ENCODE assay signal across 10 mouse cellular contexts in genomic region chr3:89388901-89389740, GRCm38 (mm10). TPM values are rescaled to one million over a fixed set of nuclear protein-coding genes. Genes with fewer than 3 reads are reported as not detected.
DNase-seq lines count a peak whose midpoint lies in the region; ATAC-seq and TF ChIP-seq lines count a peak whose summit lies in the region.
"Had no signal": no experiment of that assay in that cellular context is flagged by ENCODE, and none has a peak within 500 bp of the region (broad histone marks: within the 10 kb centered on the region; RNA-seq: fewer than 3 reads in every experiment).

No protein-coding gene starts in this region.

- H3K4me2 ChIP-seq in midbrain, embryonic 13.5 days (replicated peaks), result no peak overlapping the region
- H3K4me2 ChIP-seq in midbrain, embryonic 11.5 days, result no peak overlapping the region
- no peak overlapping the region for H3K4me2 ChIP-seq in forebrain, postnatal 0 days (ENCODE audit: low read depth)

- no peak overlapping the region for H3K4me3 ChIP-seq in midbrain, embryonic 13.5 days (replicated peaks)
- no peak overlapping the region for H3K4me3 ChIP-seq in midbrain, embryonic 11.5 days (ENCODE audit: low read depth, low read length)
- no peak overlapping the region for H3K4me3 ChIP-seq in forebrain, postnatal 0 days (ENCODE audit: low read depth, low read length)
- H3K4me3 ChIP-seq: erythroblast, embryonic 14.5 days had no signal

- H3K27me3 ChIP-seq in midbrain, embryonic 13.5 days, result peaks cover 16% of the 10 kb centered on the region
- H3K27me3 ChIP-seq in midbrain, embryonic 11.5 days (ENCODE audit: control insufficient read depth, insufficient read depth, low read length), result peaks cover 11% of the 10 kb centered on the region
- H3K27me3 ChIP-seq in forebrain, postnatal 0 days (ENCODE audit: insufficient read depth, low read length), result no peaks in the 10 kb centered on the region; the same call in 1 of the 2 replicates

- peaks cover 48% of the 10 kb centered on the region for H3K4me1 ChIP-seq in midbrain, embryonic 13.5 days (replicated peaks)
- H3K4me1 ChIP-seq in midbrain, embryonic 11.5 days (ENCODE audit: control insufficient read depth, insufficient read depth, low read length), result peaks cover 33% of the 10 kb centered on the region
- H3K4me1 ChIP-seq in forebrain, postnatal 0 days (ENCODE audit: insufficient read depth), result peaks cover 26% of the 10 kb centered on the region

- peak; percentile 6; the same call in 1 of the 2 replicates for ATAC-seq in midbrain, embryonic 13.5 days
- ATAC-seq in midbrain, embryonic 11.5 days (ENCODE audit: low FRiP score), result no peak
- ATAC-seq in forebrain, postnatal 0 days, result peak; percentile 63
- ATAC-seq in megakaryocyte, adult 5-6 weeks (ENCODE audit: poor library complexity, severe bottlenecking), result peak; percentile 19; the same call in 1 of the 2 replicates

- H3K9me3 ChIP-seq in midbrain, embryonic 13.5 days, result no peaks in the 10 kb centered on the region
- H3K9me3 ChIP-seq in midbrain, embryonic 11.5 days (ENCODE audit: control insufficient read depth, low read length), result no peaks in the 10 kb centered on the region
- no peaks in the 10 kb centered on the region for H3K9me3 ChIP-seq in forebrain, postnatal 0 days (ENCODE audit: low read length)

- H3K27ac ChIP-seq in midbrain, embryonic 13.5 days, result no peak overlapping the region
- no peak overlapping the region for H3K27ac ChIP-seq in midbrain, embryonic 11.5 days (ENCODE audit: low read depth, low read length)
- no peak overlapping the region for H3K27ac ChIP-seq in forebrain, postnatal 0 days (ENCODE audit: low read depth, low read length)
- H3K27ac ChIP-seq: liver, embryonic 14.5 days had no signal

- no peaks in the 10 kb centered on the region for H3K36me3 ChIP-seq in midbrain, embryonic 13.5 days
- H3K36me3 ChIP-seq in midbrain, embryonic 11.5 days (ENCODE audit: control insufficient read depth, insufficient read depth, low read length), result no peaks in the 10 kb centered on the region
- H3K36me3 ChIP-seq in forebrain, postnatal 0 days (ENCODE audit: insufficient read depth), result no peaks in the 10 kb centered on the region

- no peak for TF ChIP-seq CTCF in forebrain, postnatal 0 days (IDR thresholded peaks at IDR 0.05; ENCODE audit: low read depth)

- H3K9ac ChIP-seq in midbrain, embryonic 13.5 days (replicated peaks), result no peak overlapping the region
- no peak overlapping the region for H3K9ac ChIP-seq in midbrain, embryonic 11.5 days (ENCODE audit: low read length)
- no peak overlapping the region for H3K9ac ChIP-seq in forebrain, postnatal 0 days
- H3K9ac ChIP-seq: liver, embryonic 14.5 days had no signal

- 64% methylated on average over 5 of the region's 6 CpGs for WGBS in midbrain, embryonic 13.5 days
- 66% methylated on average over 6 of the region's 6 CpGs for WGBS in midbrain, embryonic 11.5 days
- WGBS in forebrain, postnatal 0 days, result 73% methylated on average over 5 of the region's 6 CpGs

- DNase-seq in embryo, embryonic 10 days (ENCODE audit: low spot score), result peak; percentile 73
- no peak for DNase-seq in embryo, embryonic 9.5 days (ENCODE audit: extremely low spot score)
- DNase-seq in midbrain, embryonic 11.5 days (ENCODE audit: low spot score, missing footprints), result no peak
- DNase-seq in forebrain, postnatal 0 days, result peak; percentile 71
- no peak for DNase-seq in adrenal gland, adult 18-20 months (ENCODE audit: low spot score in 2 of 2)
- no peak for DNase-seq in ovary, postnatal 10 days (ENCODE audit: low spot score)

RNA-seq across cellular contexts. Expression of gene Zbtb7b, which starts 5.5 kb away (rescaled TPM):
- polyA plus RNA-seq in midbrain, embryonic 13.5 days (2015; fragmentation: Nextera tagmentation; extraction: Ambion mirVana), result 0.45 and 0.54 TPM in 2 replicates
- polyA plus RNA-seq in midbrain, embryonic 11.5 days (2014; fragmentation: Nextera tagmentation; extraction: Ambion mirVana), result 0.27 and 0.32 TPM in 2 replicates
- 2.1 and 4.9 TPM in 2 replicates for total RNA-seq in forebrain, postnatal 0 days (2014; rRNA removed)
- polyA plus RNA-seq in forebrain, postnatal 0 days (2015; fragmentation: Nextera tagmentation; extraction: Ambion mirVana), result 0.33 and 0.75 TPM in 2 replicates
- total RNA-seq in megakaryocyte, adult 5-6 weeks (2015), result 38.9 and 41.1 TPM in 2 replicates
- 63.8 and 71.3 TPM in 2 replicates for total RNA-seq in megakaryocyte, adult 5-6 weeks (2017)
- 100 to 1,000 TPM in 1 of 2 experiments, 10 to 100 TPM in 1; 89.7 to 101 TPM for total RNA-seq in adrenal gland, adult 18-20 months (2021)

RNA-seq across cellular contexts. Expression of gene Lenep, which starts 13.5 kb away (rescaled TPM):
- 1.5 TPM in 1 of 2 replicates, not detected in the other for polyA plus RNA-seq in midbrain, embryonic 13.5 days (2015; fragmentation: Nextera tagmentation; extraction: Ambion mirVana)
- polyA plus RNA-seq in midbrain, embryonic 11.5 days (2014; fragmentation: Nextera tagmentation; extraction: Ambion mirVana), result 0.52 TPM in 1 of 2 replicates, not detected in the other
- total RNA-seq in forebrain, postnatal 0 days (2014; rRNA removed), result 4.2 TPM in 1 of 2 replicates, not detected in the other
- polyA plus RNA-seq in forebrain, postnatal 0 days (2015; fragmentation: Nextera tagmentation; extraction: Ambion mirVana), result 0.40 TPM in 1 of 2 replicates, not detected in the other
- 1.6 and 2.3 TPM in 2 replicates for total RNA-seq in megakaryocyte, adult 5-6 weeks (2015)
- 0.37 and 0.44 TPM in 2 replicates for total RNA-seq in megakaryocyte, adult 5-6 weeks (2017)
- total RNA-seq in adrenal gland, adult 18-20 months (2021), result under 1 TPM in 1 of 2 experiments, not detected in 1; 0.30 TPM

RNA-seq across cellular contexts. Expression of gene Flad1, which starts 22.5 kb away (rescaled TPM):
- polyA plus RNA-seq in midbrain, embryonic 13.5 days (2015; fragmentation: Nextera tagmentation; extraction: Ambion mirVana), result 37.2 and 37.8 TPM in 2 replicates
- polyA plus RNA-seq in midbrain, embryonic 11.5 days (2014; fragmentation: Nextera tagmentation; extraction: Ambion mirVana), result 25.0 and 25.4 TPM in 2 replicates
- total RNA-seq in forebrain, postnatal 0 days (2014; rRNA removed), result 25.6 and 34.9 TPM in 2 replicates
- polyA plus RNA-seq in forebrain, postnatal 0 days (2015; fragmentation: Nextera tagmentation; extraction: Ambion mirVana), result 30.9 and 31.5 TPM in 2 replicates
- 9.7 and 11.6 TPM in 2 replicates for total RNA-seq in megakaryocyte, adult 5-6 weeks (2015)
- total RNA-seq in megakaryocyte, adult 5-6 weeks (2017), result 10.8 and 11.8 TPM in 2 replicates
- 10 to 100 TPM; 28.6 to 37.6 TPM for total RNA-seq in adrenal gland, adult 18-20 months (2021)

RNA-seq across cellular contexts. Expression of gene Dcst1, which starts 24.1 kb away (rescaled TPM):
- polyA plus RNA-seq in midbrain, embryonic 13.5 days (2015; fragmentation: Nextera tagmentation; extraction: Ambion mirVana), result 0.88 and 0.93 TPM in 2 replicates
- 0.23 and 0.40 TPM in 2 replicates for polyA plus RNA-seq in midbrain, embryonic 11.5 days (2014; fragmentation: Nextera tagmentation; extraction: Ambion mirVana)
- total RNA-seq in forebrain, postnatal 0 days (2014; rRNA removed), result 0.15 TPM in 1 of 2 replicates, not detected in the other
- 0.89 and 1.3 TPM in 2 replicates for polyA plus RNA-seq in forebrain, postnatal 0 days (2015; fragmentation: Nextera tagmentation; extraction: Ambion mirVana)
- 0.14 TPM in 1 of 2 replicates, not detected in the other for total RNA-seq in megakaryocyte, adult 5-6 weeks (2015)
- total RNA-seq in megakaryocyte, adult 5-6 weeks (2017), result not detected in 2 replicates
- total RNA-seq in adrenal gland, adult 18-20 months (2021), result 1 to 10 TPM in 1 of 2 experiments, under 1 TPM in 1; 0.46 to 1.4 TPM
- polyA plus RNA-seq: erythroblast, embryonic 14.5 days had no signal

RNA-seq across cellular contexts. Expression of gene Dcst2, which starts 27.3 kb away (rescaled TPM):
- 0.19 and 0.24 TPM in 2 replicates for polyA plus RNA-seq in midbrain, embryonic 13.5 days (2015; fragmentation: Nextera tagmentation; extraction: Ambion mirVana)
- polyA plus RNA-seq in midbrain, embryonic 11.5 days (2014; fragmentation: Nextera tagmentation; extraction: Ambion mirVana), result 0.33 TPM in 1 of 2 replicates, not detected in the other
- total RNA-seq in forebrain, postnatal 0 days (2014; rRNA removed), result 0.19 and 0.46 TPM in 2 replicates
- polyA plus RNA-seq in forebrain, postnatal 0 days (2015; fragmentation: Nextera tagmentation; extraction: Ambion mirVana), result 0.43 and 0.56 TPM in 2 replicates
- not detected in 2 replicates for total RNA-seq in megakaryocyte, adult 5-6 weeks (2015)
- not detected in 2 replicates for total RNA-seq in megakaryocyte, adult 5-6 weeks (2017)
- total RNA-seq in adrenal gland, adult 18-20 months (2021), result under 1 TPM; 0.80 to 0.93 TPM
- polyA plus RNA-seq: erythroblast, embryonic 14.5 days had no signal

Comparison
In these comparisons a context has a peak if more than half of its experiments do, and no peak if none do; other contexts are left out.
1. DNase-seq: peak in embryo, embryonic 10 days (single experiment) and forebrain, postnatal 0 days (single experiment); none in embryo, embryonic 9.5 days (single experiment), midbrain, embryonic 11.5 days (single experiment), adrenal gland, adult 18-20 months (0 of 2) and ovary, postnatal 10 days (single experiment).